Mouse (Mus musculus): ENCODE measurements around the gene Jpt1.

GRCm38 (mm10) chr11:115462243-115462891 lies 51.8 kb downstream of the Jpt1 start, which contains the start of gene Slc16a5:
- TF ChIP-seq CTCF (IDR thresholded peaks at IDR 0.05; ENCODE audit: low read depth, low read length) (no peak), EP300 (IDR thresholded peaks at IDR 0.05; ENCODE audit: insufficient read depth, low read depth, low read length) (no peak), POLR2A (IDR thresholded peaks at IDR 0.05; ENCODE audit: insufficient read depth, low read length) (no peak)
